Mouse (Mus musculus): Measurements from ENCODE around the gene Gm16485. TPM values are rescaled to one million over a fixed set of nuclear protein-coding genes. Genes with fewer than 3 reads are reported as not detected.
A peak's percentile ranks its signal among the peaks of the same experiment; 100 is the strongest.

Gene Gm16485
- polyA plus RNA-seq (2014; fragmentation: Nextera tagmentation; extraction: Ambion mirVana), result 0.13 TPM in 1 of 2 replicates, not detected in the other

DNA sequence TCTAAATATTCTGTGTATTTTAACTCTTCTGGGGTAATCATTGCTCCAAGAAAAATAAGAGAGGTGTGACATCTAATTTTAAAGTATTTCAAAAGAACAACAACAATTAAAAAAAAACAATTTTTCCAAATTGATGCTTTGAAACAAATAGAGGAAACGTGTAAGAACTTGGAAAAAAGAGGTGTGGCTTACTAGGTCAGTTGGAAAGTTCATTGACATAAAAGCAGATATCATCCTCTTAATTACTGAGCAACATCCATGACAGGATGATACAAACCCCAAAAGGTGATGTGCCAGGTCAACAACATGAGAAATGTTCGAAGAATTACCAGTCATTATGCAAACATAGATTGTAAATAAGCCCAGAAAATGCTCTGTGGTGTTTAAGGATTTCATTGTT, at the start of gene Gm16485:
Gene Gm16485 (plus strand): TSS at position 301 of the 400 bp plus-strand sequence.
- Histone ChIP-seq H3K36me3 (ENCODE audit: control insufficient read depth, insufficient read depth, low read length) (no peaks in the 10 kb centered on the region), H3K27me3 (ENCODE audit: control insufficient read depth, insufficient read depth, low read length) (no peaks in the 10 kb centered on the region), H3K4me3 (ENCODE audit: low read depth, low read length) (no peak within 1 kb of the TSS), H3K4me2 (ENCODE audit: low read depth) (no peak within 1 kb of the TSS), H3K27ac (ENCODE audit: low read depth, low read length) (no peak within 1 kb of the TSS), H3K4me1 (ENCODE audit: control insufficient read depth, insufficient read depth, low read length) (no peaks in the 10 kb centered on the region), H3K9me3 (ENCODE audit: control insufficient read depth, low read length) (no peaks in the 10 kb centered on the region), H3K9ac (ENCODE audit: low read length) (no peak within 1 kb of the TSS)
- WGBS, result 75% methylated on average over 2 of the region's 2 CpGs
- no peak for DNase-seq (ENCODE audit: low spot score)
- ATAC-seq (ENCODE audit: insufficient read depth, low FRiP score, low TSS enrichment), result no peak

- no peak overlapping the region for H3K27ac ChIP-seq (ENCODE audit: low read depth, low read length)
- no peak for ATAC-seq (ENCODE audit: insufficient read depth, low FRiP score, low TSS enrichment)
- H3K9me3 ChIP-seq (ENCODE audit: control insufficient read depth, low read length), result no peaks in the 10 kb centered on the region
- no peak for DNase-seq (ENCODE audit: low spot score)
- no peak overlapping the region for H3K9ac ChIP-seq (ENCODE audit: low read length)
- WGBS, result 89% methylated on average over 2 of the region's 2 CpGs
- H3K27me3 ChIP-seq (ENCODE audit: control insufficient read depth, insufficient read depth, low read length), result no peaks in the 10 kb centered on the region
- H3K36me3 ChIP-seq (ENCODE audit: control insufficient read depth, insufficient read depth, low read length), result no peaks in the 10 kb centered on the region
- no peak overlapping the region for H3K4me2 ChIP-seq (ENCODE audit: low read depth)
- no peak overlapping the region for H3K4me3 ChIP-seq (ENCODE audit: low read depth, low read length)
- no peaks in the 10 kb centered on the region for H3K4me1 ChIP-seq (ENCODE audit: control insufficient read depth, insufficient read depth, low read length)
These were observed 44.0 kb upstream of the Gm16485 start for GRCm38 (mm10) chr9:8927561-8927960.

GRCm38 (mm10) chr9:8937753-8938152, 33.8 kb upstream of the Gm16485 start:
- no peaks in the 10 kb centered on the region for H3K27me3 ChIP-seq (ENCODE audit: control insufficient read depth, insufficient read depth, low read length)
- H3K4me2 ChIP-seq (ENCODE audit: low read depth), result no peak overlapping the region
- H3K4me1 ChIP-seq (ENCODE audit: control insufficient read depth, insufficient read depth, low read length), result no peaks in the 10 kb centered on the region
- no peak overlapping the region for H3K4me3 ChIP-seq (ENCODE audit: low read depth, low read length)
- no peak overlapping the region for H3K27ac ChIP-seq (ENCODE audit: low read depth, low read length)
- H3K36me3 ChIP-seq (ENCODE audit: control insufficient read depth, insufficient read depth, low read length), result no peaks in the 10 kb centered on the region
- H3K9me3 ChIP-seq (ENCODE audit: control insufficient read depth, low read length), result no peaks in the 10 kb centered on the region
- DNase-seq (ENCODE audit: low spot score) (no peak), ATAC-seq (ENCODE audit: insufficient read depth, low FRiP score, low TSS enrichment) (no peak)
- no peak overlapping the region for H3K9ac ChIP-seq (ENCODE audit: low read length)
- WGBS, result 50% methylated on average over 1 of the region's 1 CpGs

- ATAC-seq (ENCODE audit: insufficient read depth, low FRiP score, low TSS enrichment) (no peak), DNase-seq (ENCODE audit: low spot score) (no peak)
- Histone ChIP-seq H3K27me3 (ENCODE audit: control insufficient read depth, insufficient read depth, low read length) (no peaks in the 10 kb centered on the region), H3K4me2 (ENCODE audit: low read depth) (no peak overlapping the region), H3K27ac (ENCODE audit: low read depth, low read length) (no peak overlapping the region), H3K36me3 (ENCODE audit: control insufficient read depth, insufficient read depth, low read length) (no peaks in the 10 kb centered on the region), H3K9ac (ENCODE audit: low read length) (no peak overlapping the region), H3K4me3 (ENCODE audit: low read depth, low read length) (no peak overlapping the region), H3K4me1 (ENCODE audit: control insufficient read depth, insufficient read depth, low read length) (no peaks in the 10 kb centered on the region), H3K9me3 (ENCODE audit: control insufficient read depth, low read length) (no peaks in the 10 kb centered on the region)
These were observed 18.3 kb upstream of the Gm16485 start for GRCm38 (mm10) chr9:8953306-8953705.

DNA sequence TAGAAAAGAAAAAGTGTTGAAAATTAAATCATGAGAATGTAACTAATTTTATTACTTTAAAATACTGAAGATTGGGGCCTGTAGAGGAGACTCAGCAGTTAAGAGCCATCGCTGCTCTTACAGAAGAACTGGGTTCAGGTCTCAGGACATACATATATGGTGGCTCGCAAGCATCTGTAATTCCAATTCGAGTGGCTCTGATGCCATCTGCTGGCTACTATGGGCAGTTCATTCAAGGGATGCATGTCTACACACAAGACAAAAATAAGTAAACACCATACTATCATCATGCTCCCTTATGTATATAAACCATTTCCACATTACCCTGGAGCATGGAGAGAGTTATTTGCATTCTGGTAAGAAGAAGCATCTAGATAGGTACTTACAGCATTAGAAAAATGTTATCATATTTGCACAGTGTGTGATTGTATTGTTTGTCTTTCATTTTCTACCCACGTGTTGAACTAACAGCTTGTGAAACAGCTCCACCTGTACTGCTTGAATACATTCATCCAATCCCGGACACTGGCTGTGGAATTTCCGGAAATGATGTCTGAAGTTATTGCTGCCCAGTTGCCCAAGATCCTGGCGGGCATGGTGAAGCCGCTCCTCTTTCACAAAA, 7.0 kb upstream of the Gm16485 start:
- ATAC-seq (ENCODE audit: insufficient read depth, low FRiP score, low TSS enrichment) (0 out of 2 replicates have a peak, but pooled peaks have one; percentile 13), DNase-seq (ENCODE audit: low spot score) (peak; percentile 41)
- Histone ChIP-seq H3K9ac (ENCODE audit: low read length) (no peak overlapping the region), H3K36me3 (ENCODE audit: control insufficient read depth, insufficient read depth, low read length) (no peaks in the 10 kb centered on the region), H3K9me3 (ENCODE audit: control insufficient read depth, low read length) (no peaks in the 10 kb centered on the region), H3K4me3 (ENCODE audit: low read depth, low read length) (no peak overlapping the region), H3K27ac (ENCODE audit: low read depth, low read length) (no peak overlapping the region), H3K27me3 (ENCODE audit: control insufficient read depth, insufficient read depth, low read length) (no peaks in the 10 kb centered on the region), H3K4me2 (ENCODE audit: low read depth) (no peak overlapping the region), H3K4me1 (ENCODE audit: control insufficient read depth, insufficient read depth, low read length) (no peaks in the 10 kb centered on the region)
- WGBS, result 69% methylated on average over 8 of the region's 8 CpGs

GRCm38 (mm10) chr9:8970240-8970639, 1.4 kb upstream of the Gm16485 start:
- H3K4me3 ChIP-seq (ENCODE audit: low read depth, low read length), result no peak overlapping the region
- no peaks in the 10 kb centered on the region for H3K4me1 ChIP-seq (ENCODE audit: control insufficient read depth, insufficient read depth, low read length)
- no peak overlapping the region for H3K9ac ChIP-seq (ENCODE audit: low read length)
- ATAC-seq (ENCODE audit: insufficient read depth, low FRiP score, low TSS enrichment), result no peak
- no peak overlapping the region for H3K4me2 ChIP-seq (ENCODE audit: low read depth)
- no peaks in the 10 kb centered on the region for H3K9me3 ChIP-seq (ENCODE audit: control insufficient read depth, low read length)
- no peak overlapping the region for H3K27ac ChIP-seq (ENCODE audit: low read depth, low read length)
- DNase-seq (ENCODE audit: low spot score), result no peak
- H3K36me3 ChIP-seq (ENCODE audit: control insufficient read depth, insufficient read depth, low read length), result no peaks in the 10 kb centered on the region
- H3K27me3 ChIP-seq (ENCODE audit: control insufficient read depth, insufficient read depth, low read length), result no peaks in the 10 kb centered on the region
- 64% methylated on average over 7 of the region's 7 CpGs for WGBS

- no peak for ATAC-seq (ENCODE audit: insufficient read depth, low FRiP score, low TSS enrichment)
- H3K27ac ChIP-seq (ENCODE audit: low read depth, low read length), result no peak overlapping the region
- DNase-seq (ENCODE audit: low spot score), result no peak
- H3K4me2 ChIP-seq (ENCODE audit: low read depth), result no peak overlapping the region
- no peaks in the 10 kb centered on the region for H3K9me3 ChIP-seq (ENCODE audit: control insufficient read depth, low read length)
- WGBS, result 71% methylated on average over 2 of the region's 2 CpGs
- H3K36me3 ChIP-seq (ENCODE audit: control insufficient read depth, insufficient read depth, low read length), result no peaks in the 10 kb centered on the region
- no peak overlapping the region for H3K9ac ChIP-seq (ENCODE audit: low read length)
- no peak overlapping the region for H3K4me3 ChIP-seq (ENCODE audit: low read depth, low read length)
- no peaks in the 10 kb centered on the region for H3K27me3 ChIP-seq (ENCODE audit: control insufficient read depth, insufficient read depth, low read length)
- no peaks in the 10 kb centered on the region for H3K4me1 ChIP-seq (ENCODE audit: control insufficient read depth, insufficient read depth, low read length)
These were observed 6.2 kb downstream of the Gm16485 start for GRCm38 (mm10) chr9:8977775-8978174.

DNA sequence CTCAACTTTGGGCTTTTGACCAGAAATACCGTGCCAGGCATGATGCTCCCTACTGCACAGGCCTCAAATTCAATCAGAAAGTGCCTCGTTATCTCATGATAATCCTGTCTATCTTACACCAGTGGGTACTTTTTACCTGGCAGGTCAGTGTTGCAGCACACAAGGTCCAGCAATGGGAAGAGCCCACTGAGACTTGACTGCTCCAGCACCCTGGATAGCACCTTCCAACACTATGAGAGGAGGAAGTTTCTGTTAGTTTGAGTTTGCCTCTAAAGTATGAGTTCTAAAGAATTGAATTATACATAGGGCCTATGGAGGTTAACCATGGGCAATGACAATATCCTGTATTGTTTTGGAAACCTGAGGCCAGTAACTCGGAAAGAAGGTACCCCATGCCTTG, 10.7 kb downstream of the Gm16485 start:
- 81% methylated on average over 3 of the region's 3 CpGs for WGBS
- no peak overlapping the region for H3K27ac ChIP-seq (ENCODE audit: low read depth, low read length)
- no peaks in the 10 kb centered on the region for H3K4me1 ChIP-seq (ENCODE audit: control insufficient read depth, insufficient read depth, low read length)
- DNase-seq (ENCODE audit: low spot score), result no peak
- no peaks in the 10 kb centered on the region for H3K9me3 ChIP-seq (ENCODE audit: control insufficient read depth, low read length)
- no peak overlapping the region for H3K4me3 ChIP-seq (ENCODE audit: low read depth, low read length)
- H3K36me3 ChIP-seq (ENCODE audit: control insufficient read depth, insufficient read depth, low read length), result no peaks in the 10 kb centered on the region
- H3K4me2 ChIP-seq (ENCODE audit: low read depth), result no peak overlapping the region
- no peaks in the 10 kb centered on the region for H3K27me3 ChIP-seq (ENCODE audit: control insufficient read depth, insufficient read depth, low read length)
- ATAC-seq (ENCODE audit: insufficient read depth, low FRiP score, low TSS enrichment), result no peak
- no peak overlapping the region for H3K9ac ChIP-seq (ENCODE audit: low read length)

GRCm38 (mm10) chr9:8996494-8996893, 24.9 kb downstream of the Gm16485 start:
- Histone ChIP-seq H3K4me2 (ENCODE audit: low read depth) (no peak overlapping the region), H3K27ac (ENCODE audit: low read depth, low read length) (no peak overlapping the region), H3K27me3 (ENCODE audit: control insufficient read depth, insufficient read depth, low read length) (no peaks in the 10 kb centered on the region), H3K4me3 (ENCODE audit: low read depth, low read length) (no peak overlapping the region), H3K9ac (ENCODE audit: low read length) (no peak overlapping the region), H3K36me3 (ENCODE audit: control insufficient read depth, insufficient read depth, low read length) (no peaks in the 10 kb centered on the region), H3K4me1 (ENCODE audit: control insufficient read depth, insufficient read depth, low read length) (no peaks in the 10 kb centered on the region), H3K9me3 (ENCODE audit: control insufficient read depth, low read length) (no peaks in the 10 kb centered on the region)
- ATAC-seq (ENCODE audit: insufficient read depth, low FRiP score, low TSS enrichment) (no peak), DNase-seq (ENCODE audit: low spot score) (no peak)
- 91% methylated on average over 2 of the region's 2 CpGs for whole genome bisulfite sequencing

Data from neural tube, embryonic 11.5 days (tissue).